Mouse (Mus musculus) adrenal gland, postnatal 14 days (tissue): ENCODE data around the gene Cnksr1. TPM values are rescaled to one million over a fixed set of nuclear protein-coding genes. Genes with fewer than 3 reads are reported as not detected.

ENCODE experiments used
- DNase-seq: peaks from one replicate; pipeline ENCODE4 v3.0.0; 2021; ENCODE audit warnings: mixed read lengths
- total RNA-seq: library from RNA; stranded (reverse); gene quantifications from 2 replicates; pipeline ENCODE4 v1.2.3, GENCODE M21; 2021

Gene Cnksr1
- total RNA-seq, 1 experiment from 2014 or later = 0.15 TPM

DNA sequence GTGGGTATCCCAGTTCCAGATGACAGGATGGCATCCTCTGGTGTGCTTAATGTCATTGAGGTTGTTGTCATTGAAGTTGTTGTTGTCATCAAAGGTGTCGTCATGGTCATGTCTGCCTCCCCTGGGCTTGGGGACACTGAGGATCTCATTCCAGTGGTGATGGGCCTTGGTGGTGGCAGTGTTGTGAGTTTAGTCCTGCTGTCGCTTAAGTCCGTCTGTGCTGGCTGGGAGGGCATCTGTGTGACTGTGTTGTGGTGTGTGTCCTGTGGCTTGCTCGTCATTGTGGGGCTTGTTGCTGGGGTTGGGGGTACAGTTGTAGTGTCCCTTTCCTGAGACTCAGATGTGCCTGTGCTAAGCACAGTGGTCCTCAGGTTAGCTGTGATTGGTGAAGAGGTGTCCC, 35.3 kb downstream of the Cnksr1 start, which contains the start of gene Gm7534:
Gene Gm7534 (minus strand): TSS at position 101 of the 400 bp plus-strand sequence.
- no peak for DNase-seq

DNA sequence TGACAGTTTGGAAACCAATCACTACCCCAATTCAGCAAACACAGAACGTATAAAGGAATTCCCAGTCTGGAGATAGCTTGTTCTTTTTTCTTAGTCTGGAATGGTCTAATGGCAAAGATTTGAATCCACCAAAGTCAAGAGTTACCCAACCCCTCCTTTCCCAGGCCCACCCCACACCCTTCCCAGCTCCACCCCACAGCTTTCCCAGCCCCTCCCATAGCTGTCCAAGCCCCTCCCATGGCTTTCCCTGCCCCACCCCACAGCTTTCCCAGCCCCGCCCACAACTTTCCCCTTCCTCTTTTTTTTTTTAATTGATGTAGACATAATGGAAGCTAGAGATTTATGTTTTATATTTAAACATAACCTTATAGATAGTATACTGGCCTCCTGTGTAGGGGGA, 38.8 kb downstream of the Cnksr1 start:
- DNase-seq = no peak

DNA sequence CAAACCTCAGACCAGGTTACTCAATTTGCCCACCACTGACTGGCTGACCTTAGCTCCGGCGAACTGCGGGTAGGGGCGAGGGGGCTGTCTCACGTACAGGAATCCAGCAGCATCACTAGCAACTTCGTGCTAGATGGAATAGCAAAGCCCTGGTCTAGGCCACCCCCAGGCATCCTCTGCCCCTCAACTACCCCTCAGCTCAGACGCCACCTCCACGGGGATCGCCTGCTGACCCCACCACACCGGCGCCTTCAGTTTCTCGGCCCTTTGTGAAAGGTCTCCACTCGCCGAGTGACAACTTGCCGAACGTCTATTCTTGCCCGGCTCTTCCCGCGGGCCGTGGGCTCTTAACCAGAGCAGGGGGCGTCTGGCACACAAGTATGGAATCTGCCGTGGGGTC, 51.9 kb downstream of the Cnksr1 start:
- DNase-seq = no peak

GRCm38 (mm10) chr4:134185569-134185968, 52.6 kb downstream of the Cnksr1 start:
- DNase-seq = no peak

GRCm38 (mm10) chr4:134183711-134184110, 54.5 kb downstream of the Cnksr1 start:
- DNase-seq = no peak

- peak; percentile 18 for DNase-seq
Observed at GRCm38 (mm10) chr4:134181825-134182224, 56.4 kb downstream of the Cnksr1 start.

DNA sequence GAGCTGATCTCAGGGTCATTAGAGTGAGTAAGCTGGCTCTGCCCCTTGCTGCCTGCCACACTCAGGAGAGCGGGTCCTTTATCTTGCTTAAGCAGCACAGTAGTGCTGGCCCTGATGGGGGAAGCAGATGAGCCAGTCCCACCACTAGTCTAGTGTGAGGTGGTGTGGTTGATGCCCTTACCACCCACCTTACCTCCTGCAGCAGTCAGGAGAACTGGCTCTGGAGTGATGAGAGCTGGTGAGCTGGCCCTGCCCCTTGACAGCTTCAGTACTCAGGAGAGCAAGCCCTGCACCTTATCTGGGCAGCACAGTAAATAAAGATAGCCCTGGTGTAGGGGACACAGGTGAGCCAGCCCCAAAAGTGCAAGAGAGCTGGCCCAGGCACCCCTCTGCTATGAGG, 57.1 kb downstream of the Cnksr1 start:
- DNase-seq = no peak

Other genes starting within 250 kb of the Cnksr1 start
- gene Dhdds, start 237.5 kb downstream of the Cnksr1 start, total RNA-seq = 32.1 and 35.2 TPM in 2 replicates
- not detected in 2 replicates for gene Lin28a, start 219.6 kb downstream of the Cnksr1 start, total RNA-seq
- gene Zfp683, start 184.6 kb downstream of the Cnksr1 start, total RNA-seq = 0.26 TPM in 1 of 2 replicates, not detected in the other
- gene Crybg2, start 177.6 kb downstream of the Cnksr1 start, total RNA-seq = not detected in 2 replicates
- 9.3 and 78.8 TPM in 2 replicates for gene Cd52, start 143.3 kb downstream of the Cnksr1 start, total RNA-seq
- gene Ubxn11, start 135.8 kb downstream of the Cnksr1 start, total RNA-seq = 6.2 and 8.4 TPM in 2 replicates
- 79.0 and 117 TPM in 2 replicates for gene Sh3bgrl3, start 109.6 kb downstream of the Cnksr1 start, total RNA-seq
- gene Cep85, start 51.3 kb downstream of the Cnksr1 start, total RNA-seq = 20.6 and 24.6 TPM in 2 replicates
- gene Gm7534, start 35.4 kb downstream of the Cnksr1 start, total RNA-seq = not detected in 2 replicates
- not detected in 2 replicates for gene Catsper4, start 11.0 kb downstream of the Cnksr1 start, total RNA-seq
- gene E130218I03Rik, start 5.3 kb upstream of the Cnksr1 start, total RNA-seq = not detected in 2 replicates
- gene Zfp593, start 7.2 kb upstream of the Cnksr1 start, total RNA-seq = 8.4 and 9.7 TPM in 2 replicates
- not detected in 2 replicates for gene Gm30191, start 8.5 kb upstream of the Cnksr1 start, total RNA-seq
- gene Grrp1, start 15.7 kb upstream of the Cnksr1 start, total RNA-seq = 11.4 and 13.8 TPM in 2 replicates
- gene Pdik1l, start 49.5 kb upstream of the Cnksr1 start, total RNA-seq = 18.1 and 20.7 TPM in 2 replicates
- not detected in 2 replicates for gene Trim63, start 76.7 kb upstream of the Cnksr1 start, total RNA-seq
- gene Slc30a2, start 104.8 kb upstream of the Cnksr1 start, total RNA-seq = 13.4 and 18.8 TPM in 2 replicates
- gene Extl1, start 145.5 kb upstream of the Cnksr1 start, total RNA-seq = 0.96 and 1.7 TPM in 2 replicates
- gene Pafah2, start 157.9 kb upstream of the Cnksr1 start, total RNA-seq = 15.9 and 21.2 TPM in 2 replicates
- 118 and 119 TPM in 2 replicates for gene Stmn1, start 229.9 kb upstream of the Cnksr1 start, total RNA-seq